Mouse (Mus musculus) intestine, embryonic 14.5 days (tissue): ENCODE measurements around the gene Mlh1. TPM values are rescaled to one million over a fixed set of nuclear protein-coding genes. Genes with fewer than 3 reads are reported as not detected.

ENCODE experiments used
- ATAC-seq: fragments of 200-750 bp; cut with Nextera tagmentation; replicated peaks from 2 replicates; pipeline ENCODE4 v1.8.0; 2017; ENCODE audit warnings: low read depth, moderate number of reproducible peaks, moderate TSS enrichment, moderate library complexity; ENCODE audit not compliant: low FRiP score, low TSS enrichment
- DNase-seq: peaks from one replicate; pipeline ENCODE4 v3.0.0-alpha.2; 2018; ENCODE audit warnings: low spot score
- H3K27ac ChIP-seq: fragments of 300-500 bp; sonication (generic); 2 replicates; pipeline ENCODE4 v1.5.1; 2014; ENCODE audit warnings: low read depth, mild to moderate bottlenecking, control low read depth
- H3K27me3 ChIP-seq: fragments of 300-500 bp; sonication (generic); replicated peaks from 2 replicates; pipeline ENCODE4 v1.6.1; 2014; ENCODE audit warnings: low read length, control low read depth; ENCODE audit not compliant: control insufficient read depth, insufficient read depth
- H3K36me3 ChIP-seq: fragments of 300-500 bp; sonication (generic); 2 replicates; pipeline ENCODE4 v1.6.1; 2014; ENCODE audit warnings: low read length, control low read depth; ENCODE audit not compliant: control insufficient read depth, insufficient read depth
- H3K4me1 ChIP-seq: fragments of 300-500 bp; sonication (generic); replicated peaks from 2 replicates; pipeline ENCODE4 v1.6.1; 2014; ENCODE audit warnings: low read length, control low read depth, mixed read lengths; ENCODE audit not compliant: control insufficient read depth, insufficient read depth
- H3K4me2 ChIP-seq: fragments of 300-500 bp; sonication (generic); 2 replicates; pipeline ENCODE4 v1.6.1; 2014; ENCODE audit warnings: low read length
- H3K4me3 ChIP-seq: fragments of 300-500 bp; sonication (generic); 2 replicates; pipeline ENCODE4 v1.5.1; 2014; ENCODE audit warnings: low read depth, low read length, control low read depth, mixed read lengths
- H3K9ac ChIP-seq: fragments of 300-500 bp; sonication (generic); 2 replicates; pipeline ENCODE4 v1.6.1; 2014; ENCODE audit warnings: mild to moderate bottlenecking, low read length
- H3K9me3 ChIP-seq: fragments of 300-500 bp; sonication (generic); 2 replicates; pipeline ENCODE4 v1.6.1; 2016; ENCODE audit warnings: low read length, control low read depth; ENCODE audit not compliant: control insufficient read depth
- WGBS: fragments of 180-500 bp; shearing (Covaris S2); extraction: QIAGEN DNeasy Blood & Tissue Kit; methylation state at CpG from one replicate; pipeline ENCODE4 v1.1.7; 2014; 5-methylcytosine and 5-hydroxymethylcytosine counted together
- polyA plus RNA-seq: library from polyadenylated mRNA; unstranded; fragments of >200 nt; fragmentation: Nextera tagmentation; extraction: Ambion mirVana; gene quantifications from 2 replicates; pipeline ENCODE4 v1.2.1, GENCODE M21; 2014

Mlh1 gene
- polyA plus RNA-seq, 1 experiment from 2014 or later = 43.6 TPM

- 78% methylated on average over 7 of the region's 7 CpGs for WGBS
- Histone ChIP-seq H3K27me3 (peaks cover 23% of the 10 kb centered on the region), H3K27ac (no peak overlapping the region), H3K4me1 (no peaks in the 10 kb centered on the region), H3K4me2 (no peak overlapping the region), H3K9me3 (no peaks in the 10 kb centered on the region), H3K36me3 (no peaks in the 10 kb centered on the region), H3K4me3 (no peak overlapping the region), H3K9ac (no peak overlapping the region)
- DNase-seq (no peak), ATAC-seq (no peak)
Measured at GRCm38 (mm10) chr9:111306142-111306541, 34.6 kb upstream of the Mlh1 start.

- Histone ChIP-seq H3K9ac (no peak overlapping the region), H3K4me3 (no peak overlapping the region), H3K9me3 (no peaks in the 10 kb centered on the region), H3K4me2 (no peak overlapping the region), H3K27ac (no peak overlapping the region), H3K36me3 (no peaks in the 10 kb centered on the region), H3K27me3 (peaks cover 2% of the 10 kb centered on the region), H3K4me1 (no peaks in the 10 kb centered on the region)
- ATAC-seq (no peak), DNase-seq (no peak)
- WGBS = 93% methylated on average over 6 of the region's 6 CpGs
Measured at GRCm38 (mm10) chr9:111304036-111304435, 32.4 kb upstream of the Mlh1 start.

- Histone ChIP-seq H3K4me1 (no peaks in the 10 kb centered on the region), H3K4me2 (no peak overlapping the region), H3K27me3 (no peaks in the 10 kb centered on the region), H3K36me3 (no peaks in the 10 kb centered on the region), H3K4me3 (no peak overlapping the region), H3K27ac (no peak overlapping the region), H3K9ac (no peak overlapping the region), H3K9me3 (no peaks in the 10 kb centered on the region)
- 64% methylated on average over 12 of the region's 12 CpGs for WGBS
- DNase-seq (no peak), ATAC-seq (no peak)
Measured at GRCm38 (mm10) chr9:111302196-111302831, 30.7 kb upstream of the Mlh1 start.

- H3K9ac ChIP-seq = no peak overlapping the region
- H3K4me1 ChIP-seq = no peaks in the 10 kb centered on the region
- H3K4me2 ChIP-seq = no peak overlapping the region
- WGBS = 66% methylated on average over 2 of the region's 2 CpGs
- DNase-seq (no peak), ATAC-seq (no peak)
- H3K27me3 ChIP-seq = no peaks in the 10 kb centered on the region
- H3K27ac ChIP-seq = no peak overlapping the region
- H3K36me3 ChIP-seq = no peaks in the 10 kb centered on the region
- no peak overlapping the region for H3K4me3 ChIP-seq
- no peaks in the 10 kb centered on the region for H3K9me3 ChIP-seq
Measured at GRCm38 (mm10) chr9:111298606-111299005, 27.0 kb upstream of the Mlh1 start.

- Histone ChIP-seq H3K4me1 (no peaks in the 10 kb centered on the region), H3K4me2 (no peak overlapping the region), H3K36me3 (no peaks in the 10 kb centered on the region), H3K4me3 (no peak overlapping the region), H3K27me3 (no peaks in the 10 kb centered on the region), H3K27ac (no peak overlapping the region), H3K9me3 (no peaks in the 10 kb centered on the region), H3K9ac (no peak overlapping the region)
- no peak for DNase-seq
- 71% methylated on average over 7 of the region's 7 CpGs for WGBS
- no peak for ATAC-seq
Measured at GRCm38 (mm10) chr9:111296433-111296832, 24.8 kb upstream of the Mlh1 start.

- WGBS = 87% methylated on average over 2 of the region's 2 CpGs
- DNase-seq (no peak), ATAC-seq (no peak)
- no peak overlapping the region for H3K27ac ChIP-seq
- no peaks in the 10 kb centered on the region for H3K27me3 ChIP-seq
- H3K4me1 ChIP-seq = no peaks in the 10 kb centered on the region
- no peaks in the 10 kb centered on the region for H3K9me3 ChIP-seq
- H3K9ac ChIP-seq = no peak overlapping the region
- no peak overlapping the region for H3K4me2 ChIP-seq
- H3K4me3 ChIP-seq = no peak overlapping the region
- H3K36me3 ChIP-seq = no peaks in the 10 kb centered on the region
Measured at GRCm38 (mm10) chr9:111295323-111295722, 23.7 kb upstream of the Mlh1 start.

DNA sequence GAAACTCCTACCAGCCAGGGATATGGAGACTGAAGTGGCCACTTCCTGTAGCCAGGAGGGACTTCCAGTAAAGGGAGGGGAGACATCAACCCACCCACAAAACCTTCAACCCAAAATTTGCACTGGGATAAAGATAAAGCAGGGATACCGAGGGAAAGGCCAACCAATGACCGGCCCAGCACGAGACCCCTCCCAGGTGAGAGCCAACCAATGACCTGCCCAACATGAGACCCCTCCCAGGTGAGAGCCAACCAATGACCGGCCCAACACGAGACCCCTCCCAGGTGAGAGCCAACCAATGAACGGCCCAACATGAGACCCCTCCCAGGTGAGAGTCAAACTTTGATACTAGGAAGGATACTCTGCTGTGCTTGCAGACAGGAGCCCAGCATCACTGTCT lies 23.3 kb upstream of the Mlh1 start:
- 95% methylated on average over 6 of the region's 6 CpGs for WGBS
- no peak for ATAC-seq
- DNase-seq = no peak
- no peak overlapping the region for H3K4me3 ChIP-seq
- no peaks in the 10 kb centered on the region for H3K9me3 ChIP-seq
- H3K36me3 ChIP-seq = no peaks in the 10 kb centered on the region
- H3K27ac ChIP-seq = no peak overlapping the region
- H3K27me3 ChIP-seq = no peaks in the 10 kb centered on the region
- no peaks in the 10 kb centered on the region for H3K4me1 ChIP-seq
- H3K9ac ChIP-seq = no peak overlapping the region
- no peak overlapping the region for H3K4me2 ChIP-seq

GRCm38 (mm10) chr9:111293234-111293633 lies 21.6 kb upstream of the Mlh1 start:
- H3K27me3 ChIP-seq = no peaks in the 10 kb centered on the region
- ATAC-seq (no peak), DNase-seq (no peak)
- H3K9me3 ChIP-seq = no peaks in the 10 kb centered on the region
- no peak overlapping the region for H3K27ac ChIP-seq
- H3K4me2 ChIP-seq = no peak overlapping the region
- 88% methylated on average over 4 of the region's 4 CpGs for WGBS
- no peak overlapping the region for H3K4me3 ChIP-seq
- H3K36me3 ChIP-seq = no peaks in the 10 kb centered on the region
- H3K9ac ChIP-seq = no peak overlapping the region
- peaks cover 7% of the 10 kb centered on the region; the same call in 1 of the 2 replicates for H3K4me1 ChIP-seq

- ATAC-seq (no peak), DNase-seq (no peak)
- Histone ChIP-seq H3K4me3 (no peak overlapping the region), H3K9me3 (no peaks in the 10 kb centered on the region), H3K4me2 (no peak overlapping the region), H3K9ac (no peak overlapping the region), H3K27me3 (no peaks in the 10 kb centered on the region), H3K4me1 (peaks cover 8% of the 10 kb centered on the region; the same call in 1 of the 2 replicates), H3K27ac (no peak overlapping the region), H3K36me3 (no peaks in the 10 kb centered on the region)
- 76% methylated on average over 11 of the region's 11 CpGs for WGBS
Measured at GRCm38 (mm10) chr9:111290539-111291100, 19.0 kb upstream of the Mlh1 start.
